Mouse (Mus musculus) testis, postnatal 14 days (tissue): ENCODE data around the gene Ppp1r8.

Experiments
- DNase-seq: peaks from one replicate; pipeline ENCODE4 v3.0.0; 2021; ENCODE audit warnings: low spot score

The Ppp1r8 gene

DNA sequence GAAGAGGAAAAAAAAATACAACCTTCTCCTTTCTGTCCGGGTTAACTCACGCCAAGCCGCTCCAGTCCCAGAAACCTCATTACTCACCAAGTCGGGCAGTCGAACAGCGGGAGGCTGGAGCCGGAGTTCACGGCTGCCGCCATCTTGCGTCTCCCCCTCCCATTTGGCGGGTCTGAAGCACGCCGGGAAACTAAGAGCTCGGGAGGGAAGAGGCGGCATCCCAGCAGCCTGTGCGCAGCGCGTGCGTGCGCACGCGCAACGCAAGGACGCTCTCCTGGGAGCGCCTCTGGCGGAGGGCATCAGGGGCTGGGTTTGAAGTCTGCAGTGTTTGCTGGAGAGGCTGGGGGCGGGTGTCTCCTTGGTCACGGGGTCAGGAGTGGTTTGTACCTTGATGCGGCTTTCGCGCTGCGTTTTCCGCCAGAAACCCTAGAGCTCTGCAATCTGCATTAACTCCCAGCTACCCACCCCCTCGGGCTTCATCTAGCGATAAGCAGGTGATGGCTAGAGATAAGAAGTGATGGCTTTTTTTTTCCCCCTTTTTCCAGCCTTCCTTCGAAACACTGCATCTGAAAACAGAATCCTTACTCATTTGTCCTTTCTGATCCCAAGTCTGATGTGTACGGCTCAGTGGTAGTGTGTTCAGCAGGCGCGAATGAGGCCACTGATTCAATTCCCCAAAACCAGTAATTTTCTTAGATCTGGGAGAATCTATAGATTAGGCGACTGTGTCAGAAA is at the start of gene Ppp1r8:
Ppp1r8 (minus strand) TSS at position 200 of the 735 bp plus-strand sequence.
- DNase-seq, result peak; percentile 94

DNA sequence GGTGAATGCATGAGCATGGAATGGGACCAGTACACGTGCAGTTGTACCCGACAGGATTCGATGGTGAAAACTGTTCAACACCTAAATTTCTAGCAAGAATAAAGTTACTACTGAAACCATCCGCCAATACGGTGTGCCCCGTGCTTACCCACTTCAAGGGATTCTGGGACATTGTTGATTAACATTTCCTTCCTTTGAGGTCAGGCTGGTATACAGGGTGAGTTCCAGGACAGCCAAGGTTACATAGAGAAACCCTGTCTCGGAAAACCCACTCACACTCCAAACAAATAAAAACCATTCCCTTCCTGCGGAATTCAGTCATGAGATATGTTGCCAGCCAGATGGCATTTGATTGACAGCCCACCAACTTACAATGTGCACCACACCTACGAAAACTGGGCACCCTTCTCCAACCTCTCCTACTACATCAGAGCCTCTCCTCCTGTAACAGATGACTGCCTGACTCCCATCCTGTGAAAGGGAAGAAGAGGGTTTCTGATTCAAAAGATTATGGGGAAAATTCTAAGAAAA is 41.9 kb upstream of the Ppp1r8 start:
- DNase-seq, result no peak

DNA sequence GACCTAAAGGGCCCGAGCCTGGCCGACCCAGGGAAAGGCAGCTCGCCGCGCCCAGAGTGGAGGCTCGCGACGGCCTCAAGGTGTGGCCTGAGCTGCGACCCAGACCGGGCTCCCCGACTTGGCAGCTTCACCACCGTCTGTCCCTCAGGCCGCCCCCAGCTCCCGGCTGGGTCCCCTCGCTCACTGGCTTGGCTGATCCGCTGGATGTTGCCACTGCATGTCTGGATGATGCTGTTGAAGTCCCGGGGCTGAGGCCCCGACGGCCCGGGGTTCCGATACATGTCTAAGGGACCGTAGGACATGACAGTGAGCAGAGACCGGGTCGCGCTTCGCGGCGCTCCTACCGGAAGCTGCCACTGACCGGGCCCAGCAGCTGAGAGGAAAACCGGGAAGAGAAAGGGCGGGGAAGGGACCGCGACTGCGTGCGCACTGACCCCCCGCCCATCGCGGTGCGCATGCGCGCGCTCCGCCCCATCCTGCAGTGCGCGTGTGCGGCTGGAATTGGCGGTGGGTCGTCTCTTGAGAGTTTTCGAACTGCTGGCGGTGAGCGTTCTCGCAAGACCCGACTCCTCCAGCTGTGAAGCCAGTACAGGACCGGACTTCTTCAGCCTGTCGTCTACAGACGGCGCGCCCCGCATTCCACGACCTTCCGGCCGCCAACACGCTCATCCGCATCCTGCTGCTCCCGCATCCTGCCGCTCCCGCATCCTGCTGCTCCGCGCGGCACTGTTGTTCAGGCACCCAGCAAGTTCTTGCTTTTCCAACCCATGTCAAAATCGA is 41.3 kb upstream of the Ppp1r8 start, which contains the start of gene Stx12:
Stx12 (minus strand) TSS at position 446 of the 780 bp plus-strand sequence.
- DNase-seq, result peak; percentile 90

DNA sequence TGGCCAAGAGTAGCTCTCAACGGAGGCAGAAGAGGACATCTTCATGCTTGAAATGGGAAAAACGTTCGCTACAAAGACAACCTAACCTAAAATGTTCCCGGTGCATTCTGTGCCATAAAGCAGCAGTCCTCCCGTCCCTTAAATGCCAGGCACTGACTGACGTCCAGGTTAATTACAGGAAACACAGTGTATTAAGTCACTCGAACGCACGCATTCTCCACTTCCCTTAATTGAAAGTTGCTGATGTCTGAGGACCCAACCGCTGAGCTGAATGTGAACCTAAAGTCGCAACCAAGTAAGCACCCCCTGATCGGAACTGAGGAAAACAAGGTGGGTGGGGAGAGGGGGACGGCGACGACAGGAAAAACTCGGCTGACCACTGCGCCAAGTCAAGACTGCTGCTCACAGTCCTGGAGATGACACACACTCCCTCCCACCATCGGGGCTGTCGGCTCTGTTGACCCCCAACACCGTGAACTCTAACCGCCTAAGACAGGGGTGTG is 40.6 kb upstream of the Ppp1r8 start:
- DNase-seq, result no peak

DNA sequence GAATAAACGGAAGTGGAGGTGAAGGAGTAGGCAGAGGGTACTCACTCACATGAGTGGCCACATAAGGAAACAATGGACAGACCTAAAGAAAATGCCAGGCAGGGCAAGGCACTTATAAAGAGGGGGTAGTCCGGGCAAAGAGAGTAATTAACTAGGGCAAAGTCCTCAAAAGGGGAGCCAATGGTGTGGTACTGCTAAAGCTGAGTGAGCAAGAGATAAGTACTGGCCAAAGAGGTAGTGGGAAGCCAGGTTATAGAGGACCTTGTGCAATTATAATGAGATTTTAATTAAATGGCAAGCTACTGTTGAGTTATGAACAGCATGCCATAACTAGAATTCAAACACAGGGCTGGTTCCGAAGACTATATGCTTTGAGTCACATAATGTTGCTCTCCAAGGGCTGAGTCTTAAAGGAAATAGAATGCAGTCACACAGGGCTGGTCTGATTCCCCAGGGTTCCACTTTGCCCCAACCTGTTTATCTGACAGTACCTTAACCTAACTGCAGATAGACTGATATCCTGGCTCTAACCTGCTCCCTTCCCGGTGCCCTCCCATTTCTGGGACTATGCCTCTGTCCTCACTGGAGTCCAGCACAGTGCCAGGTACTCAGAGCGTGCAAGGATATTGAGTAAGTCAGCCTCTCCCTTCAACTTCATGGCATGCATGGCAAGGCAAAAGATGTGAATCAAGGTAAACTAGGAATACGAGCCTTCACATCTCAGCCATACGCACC is 31.6 kb upstream of the Ppp1r8 start:
- DNase-seq, result no peak

DNA sequence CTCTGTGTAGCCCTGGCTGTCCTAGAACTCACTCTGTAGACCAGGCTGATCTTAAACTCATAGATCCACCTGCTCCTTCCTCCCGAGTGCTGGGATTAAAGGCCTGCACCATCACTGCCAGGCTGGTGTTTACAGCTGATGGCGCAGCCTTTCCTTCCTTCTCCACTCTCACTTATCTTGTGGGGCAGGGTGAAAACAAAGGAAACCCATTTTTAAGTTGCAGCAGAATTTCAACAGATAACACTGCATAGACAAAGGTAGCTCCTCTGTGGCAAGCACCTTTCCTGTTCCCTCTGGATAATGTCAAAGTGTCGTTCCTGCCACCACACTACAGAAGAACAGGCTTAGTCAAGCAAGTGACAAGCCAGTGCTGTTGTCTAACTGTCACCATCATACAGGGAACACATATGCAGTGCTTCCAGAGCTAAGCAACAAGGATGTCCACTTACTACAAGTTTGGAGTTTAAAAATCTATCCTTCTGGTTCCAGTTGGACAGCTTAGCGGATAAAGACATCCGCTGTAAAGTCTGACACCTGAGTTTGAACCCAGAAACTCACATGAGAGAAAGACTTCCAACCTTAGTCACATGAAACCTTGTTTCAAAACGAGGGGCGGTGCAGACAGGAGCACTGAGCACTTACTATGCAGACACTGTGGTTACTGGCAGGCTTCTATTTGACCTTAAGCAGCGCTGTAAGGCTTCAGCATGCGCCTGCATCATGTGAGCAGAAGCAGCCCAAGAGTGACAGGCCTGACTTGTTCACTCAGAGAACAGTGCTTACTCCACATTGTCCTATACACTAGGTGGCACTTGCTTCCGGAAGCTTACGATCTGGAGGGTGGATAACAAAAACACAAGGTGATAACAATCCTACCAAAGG is 30.8 kb upstream of the Ppp1r8 start:
- peak; percentile 26 for DNase-seq

DNA sequence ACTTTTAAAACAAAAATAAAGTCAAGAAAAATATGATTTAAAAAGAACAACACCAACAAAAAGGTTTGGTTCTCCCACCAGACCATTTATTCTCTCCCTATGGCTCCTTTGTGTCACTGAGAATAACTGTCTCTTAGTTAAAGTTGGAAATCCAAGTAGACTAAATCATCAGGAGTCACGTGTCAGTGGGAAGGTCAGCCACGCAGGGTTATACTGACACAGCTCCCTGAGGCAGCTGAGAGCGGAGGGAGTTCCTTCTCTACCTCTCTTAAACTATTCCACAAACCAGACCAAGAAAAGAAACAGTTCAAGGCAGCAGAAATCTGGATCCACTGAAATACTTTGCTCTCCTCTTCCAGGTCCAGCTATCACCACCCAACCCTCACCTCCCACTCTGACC is 28.1 kb upstream of the Ppp1r8 start:
- no peak for DNase-seq

DNA sequence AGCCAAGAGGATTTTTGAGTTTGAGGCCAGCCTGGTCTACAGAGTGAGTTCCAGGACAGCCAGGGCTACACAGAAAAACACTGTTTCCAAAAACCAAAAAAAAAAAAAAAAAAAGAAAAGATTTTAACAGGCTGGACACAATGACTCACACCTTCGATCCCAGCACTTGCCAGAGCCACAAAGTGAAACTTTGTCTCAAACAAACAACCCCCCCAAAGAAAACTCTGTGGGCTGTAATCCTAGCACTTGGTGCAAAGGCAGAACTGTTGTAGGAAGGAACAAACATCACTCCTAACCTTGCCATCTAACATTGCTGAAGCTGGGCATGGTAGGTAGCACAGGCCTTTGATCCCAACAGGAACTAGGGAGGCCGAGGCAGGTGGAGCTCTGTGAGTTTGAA is 21.9 kb upstream of the Ppp1r8 start:
- DNase-seq, result peak; percentile 71

DNA sequence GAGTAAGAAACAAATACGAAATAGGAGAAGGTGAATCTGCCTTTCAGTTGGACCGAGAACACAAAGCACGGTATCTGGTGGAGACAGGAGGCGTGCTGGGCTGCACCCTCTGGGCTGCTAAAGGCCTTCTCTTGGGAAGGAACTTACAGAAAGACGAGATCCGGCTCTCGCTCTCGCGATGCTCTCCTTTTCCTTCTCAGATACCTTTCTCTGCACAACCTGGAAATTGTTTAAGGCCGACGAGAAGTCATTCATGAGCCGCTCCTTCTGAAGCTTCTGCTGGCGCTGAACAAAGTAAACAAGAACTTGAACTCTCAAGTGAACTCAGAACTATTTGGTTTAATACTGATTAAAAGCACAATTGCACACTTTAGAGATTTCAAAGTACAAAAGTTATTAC is 20.0 kb upstream of the Ppp1r8 start:
- no peak for DNase-seq

DNA sequence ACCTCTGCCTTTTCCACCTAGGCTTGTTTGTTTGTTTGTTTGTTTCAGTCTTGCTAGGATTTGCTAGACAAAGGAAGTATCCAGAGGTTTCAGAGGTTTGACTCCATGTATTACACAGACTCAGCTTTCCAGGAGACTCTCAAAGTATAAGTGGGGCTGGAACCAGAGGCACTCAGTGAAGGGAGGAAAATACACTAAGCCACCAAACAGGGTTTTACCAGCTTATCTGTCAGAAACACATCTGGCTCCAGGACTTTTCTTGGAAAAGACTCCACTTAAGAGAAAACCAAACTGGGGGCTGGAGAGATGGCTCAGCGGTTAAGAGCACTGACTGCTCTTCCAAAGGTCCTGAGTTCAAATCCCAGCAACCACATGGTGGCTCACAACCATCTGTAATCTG is 17.9 kb upstream of the Ppp1r8 start:
- no peak for DNase-seq

DNA sequence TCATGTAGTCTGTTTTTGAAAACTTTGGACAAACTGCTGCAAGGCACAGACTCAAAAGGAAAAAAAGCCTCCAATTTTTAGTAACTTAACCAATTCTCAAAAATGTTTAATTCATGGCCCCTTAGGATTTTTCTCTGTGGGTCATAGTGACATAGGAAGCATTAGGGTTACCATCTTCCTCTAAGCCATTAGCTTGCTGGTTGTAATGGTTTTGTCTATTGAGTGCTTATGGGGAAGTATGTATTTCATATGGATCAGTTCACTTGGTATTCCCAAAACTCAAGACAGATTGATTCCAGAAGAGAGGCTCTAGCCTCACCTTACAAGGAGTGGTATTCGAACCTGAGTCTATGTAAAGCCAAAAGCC is 719 bp upstream of the Ppp1r8 start:
- no peak for DNase-seq

DNA sequence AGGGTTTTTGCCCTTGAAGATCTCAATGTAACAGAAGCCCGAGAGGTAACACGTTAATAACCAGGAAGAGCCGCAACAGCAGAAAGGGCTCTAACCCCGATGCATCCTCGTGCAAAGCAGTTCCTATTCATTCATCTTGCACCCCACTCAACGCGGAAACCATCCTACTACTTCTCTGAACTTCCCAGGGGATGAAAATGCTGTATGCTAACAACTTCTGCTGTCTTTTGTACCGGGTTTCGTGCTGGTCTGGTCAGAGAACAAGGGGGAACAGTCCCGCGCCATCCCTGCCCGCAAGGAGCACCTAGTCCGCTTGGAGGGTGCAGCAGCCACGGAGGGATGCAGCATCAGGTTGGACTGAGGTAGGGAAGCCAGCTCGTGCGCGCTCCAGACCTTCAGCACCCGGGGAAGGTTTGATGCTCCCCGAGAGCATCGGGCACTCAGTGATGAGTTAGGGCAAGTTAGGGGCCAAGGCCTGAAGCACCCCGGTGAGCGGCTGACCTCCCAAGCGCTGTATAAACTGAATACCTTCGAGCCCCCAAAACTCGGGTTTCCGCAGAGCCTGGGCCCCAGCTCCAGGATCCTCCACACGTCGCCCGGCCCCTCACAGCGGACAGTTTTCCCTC is 575 bp downstream of the Ppp1r8 start:
- DNase-seq, result peak; percentile 38

DNA sequence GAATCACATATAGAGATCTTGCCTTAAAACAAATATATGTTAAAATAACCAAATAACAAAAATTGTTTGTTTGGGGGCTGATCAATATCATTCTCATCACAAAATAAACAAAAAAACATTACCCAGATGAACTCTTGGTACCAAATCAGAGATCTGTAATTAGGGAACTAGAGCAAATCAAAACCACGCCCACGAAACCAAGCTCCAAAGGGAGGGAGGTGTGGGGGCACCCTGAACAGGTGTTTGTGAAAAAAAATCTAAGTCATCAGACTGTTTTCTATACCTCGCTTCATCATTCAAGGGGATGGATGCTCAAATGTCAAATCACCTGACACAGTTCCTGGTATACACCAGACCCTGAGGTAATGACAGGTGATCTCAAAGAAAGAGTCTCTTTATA is 1.5 kb downstream of the Ppp1r8 start:
- no peak for DNase-seq

DNA sequence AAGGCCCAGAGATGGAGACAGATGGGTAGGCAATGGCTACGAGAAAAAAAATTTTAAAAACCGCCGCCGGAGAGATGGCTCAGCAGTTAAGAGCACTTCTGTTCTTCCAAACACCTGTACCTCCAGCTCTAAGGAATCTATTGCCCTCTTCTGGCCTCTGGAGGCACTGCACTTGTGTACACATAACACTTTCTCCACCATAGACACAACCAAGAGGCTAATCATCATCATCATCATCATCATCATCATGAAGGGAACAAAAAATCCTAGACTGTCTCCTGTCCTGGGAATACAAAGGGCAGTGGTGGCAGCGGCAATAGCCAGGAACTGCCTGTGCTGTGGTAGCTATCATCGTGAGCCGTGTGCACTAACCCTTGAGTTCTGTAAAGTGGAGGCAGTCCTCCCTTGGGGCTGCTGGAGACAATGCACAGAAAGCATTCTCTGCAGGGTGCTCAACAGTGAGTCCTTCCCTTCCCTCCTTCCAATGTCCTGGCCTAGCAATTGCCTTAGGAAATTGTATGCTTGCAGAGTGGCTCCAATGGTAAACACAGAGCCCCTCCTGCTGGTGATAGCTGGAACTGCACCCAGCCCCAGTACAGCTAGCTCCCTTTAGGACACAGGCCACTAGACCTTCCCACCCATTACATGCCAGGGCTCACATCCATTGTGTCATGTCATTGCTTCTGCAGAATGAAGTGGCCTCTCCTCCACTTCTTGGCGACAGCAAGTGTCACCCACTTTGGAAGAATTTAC is 19.2 kb downstream of the Ppp1r8 start:
- peak; percentile 80 for DNase-seq

DNA sequence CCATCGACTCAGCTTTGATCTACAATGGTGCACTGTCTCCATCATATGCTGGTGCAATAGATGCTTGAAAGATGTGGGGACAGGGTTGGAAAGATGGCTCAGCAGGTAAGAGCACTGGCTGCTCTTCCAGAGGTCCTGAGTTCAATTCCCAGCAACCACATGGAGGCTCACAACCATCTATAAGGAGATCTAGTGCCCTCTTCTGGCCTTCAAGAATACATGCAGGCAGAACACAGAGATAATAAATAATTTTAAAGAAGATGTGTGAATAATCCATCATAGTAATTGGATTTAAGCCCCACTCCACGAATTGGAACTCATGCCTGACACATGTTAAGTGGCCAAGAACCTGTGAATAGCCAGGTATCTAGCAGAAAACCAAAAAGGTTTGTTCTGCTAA is 24.5 kb downstream of the Ppp1r8 start:
- DNase-seq, result no peak

DNA sequence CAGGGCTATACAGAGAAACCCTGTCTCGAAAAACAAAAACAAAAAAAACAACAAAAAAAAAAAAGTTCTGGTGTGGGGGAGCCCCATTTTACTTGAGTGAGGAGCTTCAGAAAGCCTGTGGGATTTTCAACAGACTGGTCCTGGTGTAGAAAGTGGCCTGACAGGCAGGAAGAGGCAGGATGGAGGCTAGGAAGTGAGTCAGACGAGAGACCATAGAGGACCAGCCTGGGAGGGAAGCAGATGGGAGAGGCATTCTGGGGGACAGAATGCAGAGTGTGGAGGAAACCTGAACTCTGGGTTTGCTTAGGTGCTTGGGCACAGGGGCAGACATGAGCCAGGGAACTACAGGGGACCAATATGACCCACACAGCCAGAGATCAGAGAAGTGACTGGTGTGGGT is 26.1 kb downstream of the Ppp1r8 start:
- no peak for DNase-seq

DNA sequence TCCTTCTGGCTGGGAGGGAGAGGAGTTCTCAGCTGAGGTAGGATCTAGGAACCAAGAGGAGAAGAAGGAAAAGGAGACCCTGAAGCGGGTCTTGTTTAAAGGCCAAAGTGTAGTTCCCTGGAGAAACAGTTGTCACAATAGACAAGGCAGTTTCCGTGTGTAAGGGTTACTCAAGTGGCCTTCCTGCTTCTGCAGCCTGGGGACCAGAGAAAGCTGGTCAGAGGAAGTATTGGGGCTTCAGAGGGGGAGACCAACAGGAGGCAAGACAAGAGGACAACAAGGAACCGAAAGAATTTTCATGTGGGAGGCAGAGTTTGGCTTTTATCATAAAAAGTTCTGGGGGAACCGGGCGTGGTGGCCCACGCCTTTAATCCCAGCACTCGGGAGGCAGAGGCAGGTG is 26.6 kb downstream of the Ppp1r8 start:
- DNase-seq, result no peak

DNA sequence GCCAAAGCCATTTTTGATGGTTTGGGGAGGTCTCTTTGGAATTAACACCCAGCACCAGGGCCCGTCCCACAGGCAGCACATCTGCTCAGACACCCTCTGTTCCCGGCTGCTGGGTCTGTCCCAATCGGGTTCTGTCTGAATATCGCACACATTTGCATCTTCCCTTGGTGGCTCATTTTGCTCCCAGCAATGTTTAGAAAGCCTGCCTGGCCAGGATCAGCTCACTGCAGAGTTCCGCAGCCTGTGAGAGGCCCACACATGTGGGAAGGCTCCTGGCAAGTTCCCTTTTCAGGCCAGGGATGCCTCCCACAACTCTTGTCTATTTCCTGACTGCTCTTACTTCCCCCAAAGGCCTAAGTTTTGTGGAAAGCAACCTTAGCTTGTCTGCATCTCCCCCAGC is 33.3 kb downstream of the Ppp1r8 start:
- DNase-seq, result no peak

DNA sequence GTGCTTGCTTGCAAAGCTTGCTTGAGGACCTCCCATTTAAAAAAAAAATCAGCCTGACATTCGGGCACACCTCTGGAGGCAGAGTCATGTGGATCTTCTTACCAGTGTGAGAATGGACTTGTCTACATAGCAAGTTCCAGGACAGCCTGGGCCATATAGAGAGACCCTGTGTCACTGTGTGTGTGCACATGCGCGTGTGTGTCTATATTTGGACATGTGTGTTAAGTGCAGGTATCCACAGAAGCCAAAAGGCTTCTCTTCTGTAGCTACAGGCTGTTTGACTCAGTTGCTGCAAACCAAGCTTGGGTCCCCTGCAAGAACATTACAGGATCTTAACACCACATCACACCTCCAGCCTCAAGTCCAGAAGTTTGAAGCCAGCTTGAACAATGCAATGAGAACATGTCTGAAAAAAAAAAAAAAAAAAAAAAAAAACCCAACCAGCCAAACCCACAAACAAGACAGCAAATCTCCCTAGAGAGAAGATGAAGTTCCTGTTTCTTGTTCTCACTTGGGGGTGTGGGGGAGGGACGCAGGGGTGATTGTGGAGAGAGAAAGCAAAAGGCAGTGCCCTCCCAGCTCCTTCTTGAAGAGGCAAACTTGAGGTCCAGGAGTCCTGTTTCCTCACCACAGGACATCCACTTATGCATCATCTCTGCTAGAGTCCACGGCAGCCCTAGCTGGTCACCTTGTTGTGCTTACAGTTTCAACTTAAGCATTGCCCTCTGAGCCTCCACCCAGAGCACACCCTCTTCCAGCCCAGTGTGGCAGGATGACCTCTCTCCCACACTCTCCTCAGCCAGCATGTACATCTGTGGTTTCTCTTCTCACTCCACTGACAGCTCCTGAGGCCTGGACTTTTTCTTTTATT is 35.0 kb downstream of the Ppp1r8 start:
- no peak for DNase-seq
